Mouse (Mus musculus) megakaryocyte progenitor cell, adult 5-6 weeks (primary cell): Measurements from ENCODE around the gene Itga6. TPM values are rescaled to one million over a fixed set of nuclear protein-coding genes. Genes with fewer than 3 reads are reported as not detected.
A peak's percentile ranks its signal among the peaks of the same experiment; 100 is the strongest.
"Not testable (repeated sequence)": the region's sequence is repeated elsewhere in the genome, so short reads cannot be mapped to it uniquely, and the experiment has no call there.

Source experiments
- ATAC-seq: replicated peaks from 2 replicates; pipeline ENCODE4 v1.8.0; 2016; ENCODE audit warnings: mild to moderate bottlenecking, moderate TSS enrichment, inconsistent platforms; ENCODE audit not compliant: poor library complexity
- total RNA-seq, 2 experiments: library from RNA; stranded (forward) in 1 of 2; stranded (reverse) in 1 of 2; fragments of 157-497, 149-512 nt in 1 of 2; fragments of 200-1000 nt in 1 of 2; gene quantifications; 2 replicates each; pipeline versions ENCODE4 v1.2.3 to v1.2.4; 2015 to 2017

The Itga6 gene
- total RNA-seq, 2 experiments from 2014 or later, result 34.7 to 41.8 TPM

- no peak for ATAC-seq
Measured at GRCm38 (mm10) chr2:71882914-71883651, 137.7 kb downstream of the Itga6 start.

DNA sequence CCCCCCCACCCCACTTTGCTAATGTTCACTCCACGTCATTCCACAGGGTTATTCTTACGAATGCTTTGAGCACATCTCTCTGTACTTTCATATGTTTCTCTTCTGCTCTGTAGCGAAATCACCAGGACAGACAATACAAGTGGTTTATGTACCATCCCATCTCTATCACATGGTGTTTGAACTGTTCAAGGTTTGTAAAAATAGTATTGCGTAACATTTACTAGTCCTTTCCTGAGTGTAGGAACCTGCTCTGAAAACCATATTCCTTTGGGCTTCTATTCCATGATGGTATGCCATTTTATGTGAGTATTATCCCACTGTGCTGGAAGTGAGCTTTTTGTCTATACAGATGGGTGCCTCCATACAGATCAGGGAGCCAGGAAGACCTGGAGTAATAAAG, 141.9 kb downstream of the Itga6 start:
- ATAC-seq, result no peak

DNA sequence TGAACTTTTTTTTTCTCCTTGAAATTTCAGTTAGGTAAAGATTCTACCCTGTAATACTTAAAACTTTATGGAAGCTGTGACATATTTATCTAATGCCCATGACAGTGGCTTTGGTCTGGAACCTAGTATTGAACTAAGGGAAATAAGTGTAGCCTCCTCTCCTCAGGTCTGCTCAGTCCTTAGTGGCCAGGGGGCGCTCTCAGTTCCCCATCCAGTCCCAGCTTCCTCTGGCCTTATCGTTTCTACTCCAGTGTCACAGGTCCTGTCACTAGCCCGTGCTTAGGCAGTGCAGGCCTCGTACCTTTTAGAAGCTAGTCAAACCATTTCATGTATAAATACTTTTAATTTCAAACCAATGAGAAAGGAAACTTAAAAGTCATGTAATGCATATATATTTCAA, 143.0 kb downstream of the Itga6 start:
- peak; percentile 34; the same call in 1 of the 2 replicates for ATAC-seq

- ATAC-seq, result no peak
Measured at GRCm38 (mm10) chr2:71891536-71891935, 146.1 kb downstream of the Itga6 start.

DNA sequence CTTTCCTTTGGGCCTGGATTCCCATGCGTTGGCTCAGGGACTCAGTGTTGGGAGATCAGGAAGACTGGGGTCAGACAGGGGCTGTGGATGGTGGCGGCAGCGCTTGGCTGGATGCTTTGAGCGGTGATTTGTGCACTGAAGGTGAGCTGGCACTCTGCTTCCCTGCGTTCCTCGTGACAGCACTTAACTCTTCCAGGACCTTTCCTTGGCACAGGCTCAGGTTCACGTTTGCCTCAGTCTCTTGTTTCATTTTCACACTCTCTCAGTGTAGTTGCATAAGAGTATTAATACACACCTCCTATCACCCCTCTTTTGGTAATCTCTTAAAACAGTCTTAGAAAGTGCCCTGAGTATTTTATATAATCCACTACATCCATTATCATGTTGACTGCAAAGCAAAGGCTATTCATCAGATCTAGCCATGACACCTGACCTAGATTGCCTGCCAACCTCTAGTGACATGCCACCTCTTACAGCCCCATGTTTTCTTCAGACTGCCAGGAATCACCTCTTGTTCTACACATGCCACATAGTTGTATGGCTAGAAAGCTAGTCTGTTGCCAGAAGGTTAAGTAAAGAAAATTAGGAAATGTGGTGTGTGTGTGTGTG, 147.4 kb downstream of the Itga6 start:
- no peak for ATAC-seq

DNA sequence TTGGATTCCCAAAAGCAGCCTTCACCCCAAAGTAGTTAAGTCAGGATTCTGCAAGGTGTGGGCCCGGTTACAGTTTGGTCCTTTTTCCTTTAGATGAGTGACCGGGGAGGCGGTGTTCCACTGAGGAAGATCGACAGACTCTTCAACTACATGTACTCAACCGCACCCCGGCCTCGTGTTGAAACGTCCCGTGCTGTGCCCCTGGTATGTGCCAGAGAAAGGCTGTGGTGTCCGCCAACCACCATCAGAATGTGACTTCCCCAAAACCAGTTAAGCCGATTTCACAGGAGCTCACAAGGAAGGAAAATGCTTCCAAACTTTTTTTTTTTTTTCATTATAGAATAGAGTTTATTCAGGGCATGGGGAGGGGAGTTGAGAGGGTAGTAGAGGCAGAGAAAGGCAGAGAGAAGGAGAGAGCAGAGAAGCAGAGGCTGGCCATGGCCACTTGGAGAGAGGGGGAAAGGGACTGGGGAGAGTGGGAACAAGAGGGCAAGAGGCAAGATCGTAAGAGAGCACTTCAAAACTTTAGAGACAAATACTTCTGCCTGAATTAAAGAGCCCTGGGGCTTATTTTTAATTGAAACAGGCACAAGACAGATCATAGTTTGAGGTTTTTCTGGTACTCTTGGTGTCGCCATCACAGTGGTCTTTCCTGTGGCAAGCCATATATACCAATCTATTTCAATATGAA, 150.3 kb downstream of the Itga6 start:
- peak; percentile 58 for ATAC-seq

DNA sequence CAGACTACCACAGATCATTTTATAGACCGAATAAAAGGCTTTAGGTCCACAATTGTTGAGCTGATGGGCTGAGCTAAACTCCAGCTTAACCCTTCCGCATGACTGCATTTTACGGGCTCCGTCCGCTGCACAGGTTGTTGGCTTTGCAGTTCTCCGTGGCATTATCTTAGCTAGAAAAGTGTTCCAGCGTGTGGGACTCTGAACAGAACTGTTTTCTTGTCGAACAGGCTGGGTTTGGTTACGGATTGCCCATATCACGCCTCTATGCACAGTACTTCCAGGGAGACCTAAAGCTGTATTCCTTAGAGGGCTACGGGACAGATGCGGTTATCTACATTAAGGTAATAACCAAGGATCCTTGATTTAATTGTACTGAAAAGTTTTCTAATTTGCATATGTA, 152.0 kb downstream of the Itga6 start:
- no peak for ATAC-seq

GRCm38 (mm10) chr2:71898335-71898856, 153.0 kb downstream of the Itga6 start:
- ATAC-seq, result peak; percentile 66

DNA sequence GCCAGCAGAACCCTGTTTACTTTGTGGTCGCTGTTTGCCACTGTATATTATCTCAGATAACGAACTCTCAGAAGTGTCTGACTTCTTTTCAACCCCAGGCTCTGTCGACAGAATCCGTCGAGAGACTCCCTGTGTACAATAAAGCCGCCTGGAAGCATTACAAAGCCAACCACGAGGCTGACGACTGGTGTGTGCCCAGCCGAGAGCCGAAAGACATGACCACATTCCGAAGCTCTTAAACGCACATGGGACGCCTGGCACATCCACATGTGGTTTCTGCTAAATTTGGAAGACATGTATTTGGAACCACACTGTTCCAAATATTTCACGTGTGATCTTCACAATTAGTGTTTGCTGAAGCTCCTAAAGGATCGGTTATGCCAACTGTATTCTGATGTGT, 154.5 kb downstream of the Itga6 start:
- no peak for ATAC-seq

DNA sequence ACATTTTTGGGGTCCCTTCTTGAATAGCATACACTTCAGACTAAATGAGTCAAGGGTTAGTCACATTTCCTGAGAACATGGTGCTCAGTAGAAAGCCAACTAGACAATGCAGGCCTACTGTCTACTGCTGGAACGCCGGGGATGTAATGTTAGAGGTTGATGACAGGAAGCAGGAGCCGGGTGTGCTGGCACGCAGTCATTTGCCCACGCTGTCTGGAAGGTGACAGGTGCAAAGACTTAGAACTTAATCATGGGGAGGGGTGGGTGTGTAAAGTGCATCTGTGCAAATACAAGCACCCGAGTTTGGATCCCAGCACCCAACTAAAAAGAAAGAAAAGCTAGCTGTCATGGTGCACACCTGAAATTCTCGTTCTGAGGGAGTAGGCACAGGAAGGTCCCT, 159.7 kb downstream of the Itga6 start:
- no peak for ATAC-seq

DNA sequence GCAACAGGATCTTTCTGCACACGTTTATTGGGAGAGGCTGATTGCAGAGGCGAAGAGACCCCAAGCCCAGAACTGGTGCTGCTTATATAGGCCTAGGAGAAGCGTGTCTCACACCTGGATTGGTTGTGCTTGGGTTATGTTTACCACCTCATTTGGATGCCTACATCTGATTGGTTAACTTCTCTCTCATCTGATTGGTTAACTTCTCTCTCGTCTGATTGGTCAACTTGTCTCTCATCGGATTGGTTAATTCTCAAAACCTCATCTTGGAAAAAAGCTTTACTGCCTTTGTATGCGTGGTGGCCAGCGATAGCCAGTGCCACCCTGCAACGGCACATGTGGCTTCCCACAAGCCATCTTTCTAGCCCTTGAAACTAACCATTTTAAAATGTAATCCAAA, 160.9 kb downstream of the Itga6 start:
- not testable (repeated sequence) for ATAC-seq

Other genes starting within 250 kb of the Itga6 start
- not detected in 2 replicates for gene Dlx1, start 217.5 kb upstream of the Itga6 start, total RNA-seq (2015)
- gene Dlx1, start 217.5 kb upstream of the Itga6 start, total RNA-seq (2017), result not detected in 2 replicates
- gene Dlx2, start 198.9 kb upstream of the Itga6 start, total RNA-seq (2015), result not detected in 2 replicates
- gene Dlx2, start 198.9 kb upstream of the Itga6 start, total RNA-seq (2017), result not detected in 2 replicates
- gene Pdk1, start 127.6 kb downstream of the Itga6 start, total RNA-seq (2015), result 25.9 and 26.5 TPM in 2 replicates
- gene Pdk1, start 127.6 kb downstream of the Itga6 start, total RNA-seq (2017), result 54.9 and 79.0 TPM in 2 replicates
- gene Rapgef4, start 235.6 kb downstream of the Itga6 start, total RNA-seq (2015), result 1.9 and 3.8 TPM in 2 replicates
- gene Rapgef4, start 235.6 kb downstream of the Itga6 start, total RNA-seq (2017), result 0.50 and 3.5 TPM in 2 replicates